Mouse (Mus musculus): ENCODE measurements around the gene 1700020A23Rik.
A peak's percentile ranks its signal among the peaks of the same experiment; 100 is the strongest.
"Not testable (repeated sequence)": the region's sequence is repeated elsewhere in the genome, so short reads cannot be mapped to it uniquely, and the experiment has no call there.

1700020A23Rik gene

GRCm38 (mm10) chr2:130404939-130405338 is at the start of gene 1700020A23Rik, which contains the start of gene Gm28372:
1700020A23Rik (plus strand) TSS chr2:130405259.
Gm28372 (plus strand) TSS chr2:130405239.
- no peak for ATAC-seq (ENCODE audit: insufficient number of reproducible peaks, low FRiP score, low TSS enrichment)

GRCm38 (mm10) chr2:130357551-130357950 is 47.5 kb upstream of the 1700020A23Rik start:
- ATAC-seq (ENCODE audit: insufficient number of reproducible peaks, low FRiP score, low TSS enrichment): no peak

DNA sequence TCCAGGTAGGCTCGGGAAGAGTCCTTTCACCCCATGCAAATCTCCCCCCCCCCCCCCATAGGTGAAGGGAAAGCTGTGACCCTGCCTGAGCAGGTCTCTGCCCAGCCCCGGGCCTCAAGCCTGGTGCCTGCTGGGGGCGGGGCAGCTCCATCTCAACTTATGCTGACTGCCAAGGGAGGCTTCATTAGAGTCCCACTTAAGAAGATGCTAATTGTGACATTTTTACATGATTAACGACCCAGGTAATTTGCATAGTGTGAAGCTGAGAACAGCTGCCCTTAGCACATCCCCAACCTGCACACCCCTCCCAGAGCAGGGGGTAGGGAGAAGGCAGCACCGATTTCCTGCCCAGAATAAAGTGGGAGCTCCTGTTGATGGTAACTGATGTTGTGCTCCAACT is 46.2 kb upstream of the 1700020A23Rik start:
- no peak for ATAC-seq (ENCODE audit: insufficient number of reproducible peaks, low FRiP score, low TSS enrichment)

DNA sequence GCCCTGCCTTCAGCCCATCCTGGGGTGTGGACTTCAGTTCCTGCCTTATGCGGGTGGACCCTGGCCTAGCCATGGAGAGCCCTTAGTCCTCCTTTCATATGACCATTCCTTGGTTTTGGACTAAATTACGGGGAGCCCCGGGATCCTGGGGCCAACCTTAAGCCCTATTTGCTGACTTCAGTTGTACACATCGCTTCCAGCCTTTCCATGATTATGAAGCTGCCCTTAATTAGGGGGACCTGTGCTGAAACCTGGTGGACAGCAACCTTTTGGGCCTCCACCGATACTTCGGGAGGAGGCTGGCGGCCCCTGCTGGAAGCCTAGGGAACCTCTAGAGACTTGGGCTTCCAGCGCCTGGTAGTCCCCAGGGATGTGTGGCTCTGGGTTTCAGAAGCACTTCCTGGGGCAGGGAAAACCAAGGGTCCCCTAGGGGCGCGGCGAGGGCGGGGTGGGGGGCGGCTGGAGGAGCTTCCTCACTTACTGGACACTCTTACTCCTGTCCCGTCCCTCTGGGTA is 42.5 kb upstream of the 1700020A23Rik start:
- ATAC-seq (ENCODE audit: insufficient number of reproducible peaks, low FRiP score, low TSS enrichment): 0 out of 2 replicates have a peak, but pooled peaks have one; percentile 52

DNA sequence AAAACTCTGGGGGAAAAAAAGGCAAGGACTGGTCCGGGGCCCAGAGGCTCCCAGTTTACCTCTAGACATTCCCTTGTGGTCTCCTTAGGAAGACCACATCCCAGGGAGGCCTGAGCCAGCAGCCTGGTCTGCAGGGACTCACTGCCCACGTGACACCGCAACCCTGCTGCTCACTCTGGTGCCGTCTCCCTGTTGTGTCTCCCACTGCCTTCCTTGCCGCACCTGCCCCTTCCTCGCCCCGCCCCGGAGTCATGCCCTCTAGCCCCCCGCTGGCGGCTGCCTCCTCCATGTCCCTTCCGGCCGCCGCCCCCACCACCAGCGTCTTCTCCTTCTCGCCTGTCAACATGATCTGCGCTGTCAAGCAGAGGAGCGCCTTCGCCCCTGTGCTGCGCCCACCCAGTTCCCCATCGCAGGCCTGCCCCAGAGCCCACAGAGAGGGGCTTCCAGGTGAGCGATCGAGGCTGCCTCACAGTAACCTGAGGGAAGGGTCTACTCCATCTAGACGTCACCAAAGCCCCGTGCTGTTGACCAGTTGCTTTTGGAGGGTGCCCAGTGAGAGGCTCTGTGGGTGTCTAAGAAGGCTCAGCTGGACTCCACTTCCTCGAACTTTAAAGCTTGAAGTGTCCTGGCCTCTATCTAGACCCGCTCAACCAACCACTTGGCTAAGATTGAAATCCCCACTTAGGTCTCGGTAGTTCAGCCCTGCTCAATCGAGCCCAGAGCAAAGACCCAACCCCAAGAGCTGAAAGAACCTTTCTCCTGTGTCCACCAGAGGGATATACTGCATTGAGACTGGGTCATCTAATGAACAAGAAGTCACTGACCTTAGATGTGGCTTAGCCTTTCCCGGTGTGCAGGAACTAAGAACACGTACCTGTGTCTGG is 39.6 kb upstream of the 1700020A23Rik start:
- no peak for ATAC-seq (ENCODE audit: insufficient number of reproducible peaks, low FRiP score, low TSS enrichment)

DNA sequence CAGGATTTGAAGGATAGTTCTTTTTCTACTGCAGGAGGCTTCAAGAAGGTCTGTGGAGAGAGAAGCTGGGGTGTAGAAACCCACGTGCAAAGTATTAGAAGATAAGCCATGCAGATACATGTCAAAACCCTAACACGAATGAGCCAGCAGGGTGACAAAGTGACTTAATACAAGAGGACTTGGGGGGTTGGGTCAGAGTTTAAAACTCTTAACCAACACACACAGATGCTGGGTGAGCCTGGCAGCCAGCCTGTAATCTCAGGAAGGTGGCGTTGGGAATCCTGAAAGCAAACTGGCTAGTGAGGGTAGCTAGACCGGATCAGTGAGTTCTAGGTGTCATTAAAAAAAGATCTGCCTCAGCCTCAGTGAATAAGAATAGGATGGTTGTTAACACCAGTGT is 37.7 kb upstream of the 1700020A23Rik start:
- no peak for ATAC-seq (ENCODE audit: insufficient number of reproducible peaks, low FRiP score, low TSS enrichment)

- not testable (repeated sequence) for ATAC-seq (ENCODE audit: insufficient number of reproducible peaks, low FRiP score, low TSS enrichment)
These were observed 32.0 kb upstream of the 1700020A23Rik start for GRCm38 (mm10) chr2:130373026-130373425.

- no peak for ATAC-seq (ENCODE audit: insufficient number of reproducible peaks, low FRiP score, low TSS enrichment)
These were observed 30.1 kb upstream of the 1700020A23Rik start for GRCm38 (mm10) chr2:130374951-130375350.

GRCm38 (mm10) chr2:130383205-130383604 is 21.9 kb upstream of the 1700020A23Rik start:
- no peak for ATAC-seq (ENCODE audit: insufficient number of reproducible peaks, low FRiP score, low TSS enrichment)

DNA sequence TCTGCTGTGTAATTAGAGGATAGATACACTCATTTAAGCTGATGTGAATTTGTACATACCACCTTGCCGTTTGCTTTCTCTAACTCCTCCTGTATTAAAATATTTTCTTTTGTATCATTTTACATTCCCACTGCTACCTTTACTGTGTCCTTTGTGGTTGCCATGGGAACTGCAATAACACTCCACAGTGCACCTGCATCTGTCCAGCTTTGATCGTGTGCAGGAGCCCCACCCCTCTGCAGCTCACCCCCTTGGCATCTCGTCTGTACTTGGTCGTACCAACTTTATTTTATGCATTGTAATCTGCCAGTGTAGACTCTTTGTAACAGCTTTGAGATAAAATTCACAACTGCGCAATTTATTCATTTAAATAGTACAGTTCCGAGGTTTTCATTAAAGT is 21.2 kb upstream of the 1700020A23Rik start:
- no peak for ATAC-seq (ENCODE audit: insufficient number of reproducible peaks, low FRiP score, low TSS enrichment)

- no peak for ATAC-seq (ENCODE audit: insufficient number of reproducible peaks, low FRiP score, low TSS enrichment)
These were observed 18.8 kb upstream of the 1700020A23Rik start for GRCm38 (mm10) chr2:130386212-130386611.

DNA sequence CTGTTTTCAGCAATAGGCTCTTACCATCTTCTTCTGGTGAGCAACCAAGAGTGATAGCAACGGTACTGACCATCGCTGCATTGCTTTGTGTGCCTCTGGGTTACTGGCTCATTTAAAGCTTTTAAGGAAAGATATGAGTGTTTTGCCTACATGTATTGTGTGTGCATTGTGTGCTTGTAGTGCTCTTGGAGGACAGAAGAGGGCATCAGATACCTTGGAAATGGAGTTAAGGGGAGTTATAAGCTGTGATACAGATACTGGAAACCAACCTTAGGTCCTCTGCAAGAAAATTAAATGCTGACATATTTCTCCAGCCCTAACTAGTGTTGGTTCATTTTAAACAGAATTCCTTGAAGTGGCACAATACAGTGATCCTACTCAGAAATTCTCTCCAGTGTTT is 16.3 kb upstream of the 1700020A23Rik start:
- no peak for ATAC-seq (ENCODE audit: insufficient number of reproducible peaks, low FRiP score, low TSS enrichment)

- no peak for ATAC-seq (ENCODE audit: insufficient number of reproducible peaks, low FRiP score, low TSS enrichment)
These were observed 13.9 kb upstream of the 1700020A23Rik start for GRCm38 (mm10) chr2:130390993-130391625.

DNA sequence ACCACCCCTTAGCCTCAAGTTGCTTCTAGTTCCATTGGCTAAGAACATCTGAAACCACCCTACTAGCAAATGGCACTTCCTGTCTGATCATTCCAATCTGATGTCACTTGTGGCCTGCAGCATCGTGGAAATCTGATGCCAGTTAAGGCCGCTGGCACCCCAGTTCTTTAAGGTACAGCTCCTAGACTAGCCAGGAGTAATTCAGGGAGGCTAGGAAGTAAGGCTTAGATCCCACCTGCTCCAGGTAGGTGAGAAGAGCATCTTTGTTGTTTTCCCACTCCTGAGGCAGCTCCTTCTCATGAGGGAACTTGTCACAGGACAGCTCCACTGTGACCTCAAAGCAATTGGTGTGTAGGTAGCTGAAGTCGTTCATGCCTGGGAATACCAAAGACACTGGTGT is 12.2 kb upstream of the 1700020A23Rik start:
- ATAC-seq (ENCODE audit: insufficient number of reproducible peaks, low FRiP score, low TSS enrichment): no peak

DNA sequence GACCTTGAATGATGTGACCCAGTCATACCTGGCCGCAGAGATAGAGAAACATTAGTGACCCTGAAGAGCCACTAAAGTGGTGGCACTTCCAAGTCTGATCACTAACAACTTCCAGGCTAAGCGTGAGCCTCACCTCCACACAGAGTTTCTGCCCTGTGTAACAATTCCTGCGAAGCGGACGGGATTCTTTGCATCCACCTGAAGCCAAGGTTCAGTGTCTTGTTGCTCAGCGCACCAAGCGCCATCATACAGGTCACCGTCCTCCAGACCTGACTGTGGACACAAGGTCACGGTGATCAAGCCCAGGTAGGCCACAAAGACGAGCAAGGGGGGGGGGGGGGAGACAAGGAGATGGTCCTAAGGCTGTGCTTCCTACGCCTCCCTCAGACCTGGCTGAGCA is 9.4 kb upstream of the 1700020A23Rik start:
- ATAC-seq (ENCODE audit: insufficient number of reproducible peaks, low FRiP score, low TSS enrichment): no peak

DNA sequence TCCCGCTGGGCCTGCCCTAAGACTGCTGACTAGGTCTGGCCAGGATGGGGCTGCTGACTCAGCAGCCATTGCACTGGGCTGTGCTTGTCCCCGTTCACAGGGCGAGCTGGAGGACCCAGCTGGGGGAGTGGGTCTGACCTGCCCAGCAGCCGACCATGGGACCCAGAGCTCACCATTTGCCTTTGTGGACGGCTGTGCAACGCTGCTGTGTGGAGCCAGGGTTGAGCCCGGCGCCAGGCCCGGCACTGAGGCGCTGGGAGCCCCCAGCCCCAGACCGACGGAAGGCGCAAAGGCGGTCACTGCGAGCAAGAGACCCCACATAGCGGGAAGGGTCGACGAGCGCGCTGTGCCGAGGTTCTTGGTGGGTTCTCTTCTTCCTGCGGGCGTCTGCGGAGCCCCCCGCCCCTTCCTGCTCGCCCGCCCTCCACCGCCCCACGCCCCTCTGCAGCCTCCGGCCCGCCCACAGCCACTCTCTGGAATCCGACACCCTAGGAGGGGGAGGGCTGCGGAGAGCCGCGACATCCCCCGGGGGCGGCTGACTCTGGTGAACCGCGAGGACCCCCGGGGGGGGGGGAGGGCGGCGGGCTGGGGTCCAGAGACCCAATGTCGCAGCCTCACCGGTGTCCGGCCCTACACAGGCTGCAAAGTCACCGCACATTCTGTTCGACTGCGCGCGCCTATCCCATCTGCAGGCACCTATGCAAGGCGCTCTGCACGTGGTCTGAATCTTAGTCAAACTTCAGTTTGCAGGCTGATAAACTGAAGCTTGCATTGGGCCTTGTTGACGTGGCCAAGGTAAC is 7.7 kb upstream of the 1700020A23Rik start, which contains the start of gene Cpxm1:
Gene Cpxm1 (minus strand): TSS at position 389 of the 800 bp plus-strand sequence.
- ATAC-seq (ENCODE audit: insufficient number of reproducible peaks, low FRiP score, low TSS enrichment): peak; percentile 57; the same call in 1 of the 2 replicates

DNA sequence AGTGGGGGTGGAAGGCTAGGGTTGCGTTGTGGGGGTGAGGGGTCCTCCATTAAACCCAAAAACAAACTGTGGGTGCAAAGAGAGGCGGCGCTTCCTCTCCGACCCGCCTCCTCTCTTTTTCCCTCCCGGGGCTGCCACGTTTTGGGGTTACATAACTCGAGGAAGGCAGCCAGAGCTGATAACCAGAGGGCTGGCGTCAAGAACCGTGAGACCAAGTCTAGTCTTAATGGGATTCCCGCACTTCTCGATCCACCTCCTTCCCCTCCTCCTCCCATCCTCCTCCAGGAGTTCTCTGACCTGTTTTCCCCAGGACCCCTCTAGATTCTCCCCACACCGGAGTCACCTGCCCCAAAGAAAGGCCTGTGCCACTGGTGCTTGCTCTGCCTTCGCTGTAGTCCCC is 7.0 kb upstream of the 1700020A23Rik start:
- ATAC-seq (ENCODE audit: insufficient number of reproducible peaks, low FRiP score, low TSS enrichment): no peak

- no peak for ATAC-seq (ENCODE audit: insufficient number of reproducible peaks, low FRiP score, low TSS enrichment)
These were observed 5.0 kb upstream of the 1700020A23Rik start for GRCm38 (mm10) chr2:130400046-130400445.

DNA sequence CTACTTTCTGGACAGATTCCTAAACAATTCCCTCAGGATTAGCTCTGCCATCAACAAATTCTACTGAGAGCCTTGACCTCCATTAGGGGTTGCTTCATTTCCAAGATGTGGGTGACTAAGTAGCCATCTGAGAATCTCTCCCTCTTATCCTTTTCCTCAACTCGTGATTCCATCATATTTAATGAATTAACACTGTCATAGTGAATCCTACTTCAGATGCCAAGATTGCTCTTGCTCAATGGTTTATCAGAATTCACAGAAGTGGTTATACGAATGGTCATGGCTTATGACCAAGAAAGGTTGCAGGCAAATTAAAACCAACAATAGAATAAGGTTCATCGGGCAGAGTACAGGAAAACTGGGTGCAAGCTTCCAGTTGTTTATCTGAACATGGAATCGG is 3.2 kb upstream of the 1700020A23Rik start:
- no peak for ATAC-seq (ENCODE audit: insufficient number of reproducible peaks, low FRiP score, low TSS enrichment)

- no peak for ATAC-seq (ENCODE audit: insufficient number of reproducible peaks, low FRiP score, low TSS enrichment)
These were observed 1.1 kb downstream of the 1700020A23Rik start, which contains the start of gene Tmem239 for GRCm38 (mm10) chr2:130406178-130406577. Tmem239 (plus strand) TSS chr2:130406478.

All from cerebellum, adult (tissue).